Comparison of ENCODE assay signal across 8 mouse cellular contexts in genomic region chr10:117282049-117282448, GRCm38 (mm10). TPM values are rescaled to one million over a fixed set of nuclear protein-coding genes. Genes with fewer than 3 reads are reported as not detected.
DNase-seq lines count a peak whose midpoint lies in the region; ATAC-seq and TF ChIP-seq lines count a peak whose summit lies in the region.

Lyz2 (minus strand) TSS chr10:117282321.

- TF ChIP-seq CTCF in heart, postnatal 0 days (IDR thresholded peaks at IDR 0.05; ENCODE audit: low read depth), result no peak

- H3K9me3 ChIP-seq in heart, postnatal 0 days (replicated peaks; ENCODE audit: control insufficient read depth, low read length), result no peaks in the 10 kb centered on the region
- no peaks in the 10 kb centered on the region for H3K9me3 ChIP-seq in midbrain, embryonic 11.5 days (ENCODE audit: control insufficient read depth, low read length)

- 33% methylated on average over 4 of the region's 4 CpGs for WGBS in heart, postnatal 0 days
- WGBS in large intestine, adult 2 months, result 32% methylated on average over 4 of the region's 4 CpGs
- WGBS in midbrain, embryonic 11.5 days, result 70% methylated on average over 4 of the region's 4 CpGs

- no peaks in the 10 kb centered on the region for H3K36me3 ChIP-seq in heart, postnatal 0 days (replicated peaks; ENCODE audit: control insufficient read depth, insufficient read depth, low read length)
- H3K36me3 ChIP-seq in midbrain, embryonic 11.5 days (ENCODE audit: control insufficient read depth, insufficient read depth, low read length), result no peaks in the 10 kb centered on the region

- no peaks in the 10 kb centered on the region for H3K4me1 ChIP-seq in heart, postnatal 0 days (ENCODE audit: control insufficient read depth, insufficient read depth)
- no peaks in the 10 kb centered on the region for H3K4me1 ChIP-seq in midbrain, embryonic 11.5 days (ENCODE audit: control insufficient read depth, insufficient read depth, low read length)

- H3K27ac ChIP-seq in heart, postnatal 0 days (ENCODE audit: low read depth), result no peak within 1 kb of the TSS
- H3K27ac ChIP-seq in midbrain, embryonic 11.5 days (ENCODE audit: low read depth, low read length), result no peak within 1 kb of the TSS

- no peaks in the 10 kb centered on the region for H3K27me3 ChIP-seq in heart, postnatal 0 days (ENCODE audit: control insufficient read depth, insufficient read depth, low read length)
- no peaks in the 10 kb centered on the region for H3K27me3 ChIP-seq in midbrain, embryonic 11.5 days (ENCODE audit: control insufficient read depth, insufficient read depth, low read length)

- no peak within 1 kb of the TSS for H3K4me3 ChIP-seq in heart, postnatal 0 days (ENCODE audit: low read depth, low read length)
- no peak within 1 kb of the TSS for H3K4me3 ChIP-seq in midbrain, embryonic 11.5 days (ENCODE audit: low read depth, low read length)

- TF ChIP-seq EP300 in heart, postnatal 0 days (IDR thresholded peaks at IDR 0.05; ENCODE audit: low read depth), result no peak

- H3K4me2 ChIP-seq in heart, postnatal 0 days (ENCODE audit: low read depth, low read length), result no peak within 1 kb of the TSS
- H3K4me2 ChIP-seq in midbrain, embryonic 11.5 days, result no peak within 1 kb of the TSS

- ATAC-seq in erythroid progenitor cell, adult 5-6 weeks (replicated peaks; ENCODE audit: low FRiP score, poor library complexity, severe bottlenecking), result no peak
- no peak for ATAC-seq in heart, postnatal 0 days (ENCODE audit: insufficient read depth, low read depth)
- no peak for ATAC-seq in midbrain, embryonic 11.5 days (ENCODE audit: low FRiP score)

- no peak within 1 kb of the TSS for H3K9ac ChIP-seq in heart, postnatal 0 days (replicated peaks; ENCODE audit: low read depth, low read length)
- H3K9ac ChIP-seq in midbrain, embryonic 11.5 days (ENCODE audit: low read length), result no peak within 1 kb of the TSS

- DNase-seq in thymus, postnatal 14 days, result peak; percentile 16
- no peak for DNase-seq in thymus, postnatal 4 days
- no peak for DNase-seq in heart, postnatal 0 days (ENCODE audit: low spot score)
- DNase-seq in large intestine, adult 2 months (ENCODE audit: low read depth, low spot score), result no peak
- no peak for DNase-seq in midbrain, embryonic 11.5 days (ENCODE audit: low spot score, missing footprints)
- no peak for DNase-seq in embryo, embryonic 10.5 days (ENCODE audit: low spot score)
- DNase-seq in retina, postnatal 1 day, result no peak

RNA-seq across cellular contexts. Expression of gene Lyz2, which starts in this region (rescaled TPM):
- total RNA-seq in erythroid progenitor cell, adult 5-6 weeks (2015; ENCODE audit: low replicate concordance), result 1,587 and 1,837 TPM in 2 replicates
- 739 and 760 TPM in 2 replicates for total RNA-seq in erythroid progenitor cell, adult 5-6 weeks (2017; ENCODE audit: low replicate concordance)
- 37.1 and 40.6 TPM in 2 replicates for total RNA-seq in heart, postnatal 0 days (2014; rRNA removed; ENCODE audit: low replicate concordance)
- polyA plus RNA-seq in heart, postnatal 0 days (2015; fragmentation: Nextera tagmentation; extraction: Ambion mirVana), result 54.7 and 61.6 TPM in 2 replicates
- 287 and 292 TPM in 2 replicates for polyA plus RNA-seq in large intestine, adult 2 months (2012; rRNA removed)
- 12.8 and 13.7 TPM in 2 replicates for polyA plus RNA-seq in midbrain, embryonic 11.5 days (2014; fragmentation: Nextera tagmentation; extraction: Ambion mirVana)

Comparison
In these comparisons a context has a peak if more than half of its experiments do, and no peak if none do; other contexts are left out.
1. RNA of gene Lyz2 (total RNA-seq): 739 to 1,837 TPM in erythroid progenitor cell, adult 5-6 weeks; 37.1 to 40.6 TPM in heart, postnatal 0 days; every median in the first group is over 10 times any median in the second.